Mouse (Mus musculus) urinary bladder, postnatal 4 days (tissue): Measurements from ENCODE around the gene Clip2.
"Not testable (repeated sequence)": the region's sequence is repeated elsewhere in the genome, so short reads cannot be mapped to it uniquely, and the experiment has no call there.

Experiments used
- DNase-seq, 2 experiments: peaks; one replicate each; pipeline ENCODE4 v3.0.0; 2021 to 2022; ENCODE audit warnings: low spot score in 2 of 2

Gene Clip2

GRCm38 (mm10) chr5:134460546-134460945 lies 91.7 kb downstream of the Clip2 start:
- DNase-seq, result peak in 1 of 2 experiments; percentile 17

- DNase-seq, result peak in 1 of 2 experiments; percentile 10
These were observed 93.1 kb downstream of the Clip2 start for GRCm38 (mm10) chr5:134459096-134459495.

- no peak for DNase-seq
These were observed 93.8 kb downstream of the Clip2 start for GRCm38 (mm10) chr5:134458416-134458815.

GRCm38 (mm10) chr5:134457371-134457770 lies 94.9 kb downstream of the Clip2 start:
- no peak for DNase-seq

- DNase-seq, result peak; percentile 83
These were observed 95.7 kb downstream of the Clip2 start, which contains the start of gene Gtf2ird1 for GRCm38 (mm10) chr5:134456503-134456962. TSS of gene Gtf2ird1 (minus strand) at chr5:134456716.

GRCm38 (mm10) chr5:134455914-134456423 lies 96.3 kb downstream of the Clip2 start:
- DNase-seq, result peak in 1 of 2 experiments; percentile 44

- no peak for DNase-seq
These were observed 96.9 kb downstream of the Clip2 start for GRCm38 (mm10) chr5:134455186-134455895.

GRCm38 (mm10) chr5:134454421-134454820 lies 97.8 kb downstream of the Clip2 start:
- DNase-seq, result no peak

GRCm38 (mm10) chr5:134453577-134453976 lies 98.7 kb downstream of the Clip2 start:
- no peak for DNase-seq

- DNase-seq, result not testable (repeated sequence)
These were observed 105.5 kb downstream of the Clip2 start for GRCm38 (mm10) chr5:134446755-134447154.

- no peak for DNase-seq
These were observed 106.3 kb downstream of the Clip2 start for GRCm38 (mm10) chr5:134445895-134446294.

GRCm38 (mm10) chr5:134445208-134445831 lies 106.9 kb downstream of the Clip2 start:
- no peak for DNase-seq

- DNase-seq, result peak in 1 of 2 experiments; percentile 20
These were observed 107.8 kb downstream of the Clip2 start for GRCm38 (mm10) chr5:134444473-134444872.

GRCm38 (mm10) chr5:134442066-134442465 lies 110.2 kb downstream of the Clip2 start:
- no peak for DNase-seq

- DNase-seq, result no peak
These were observed 111.1 kb downstream of the Clip2 start for GRCm38 (mm10) chr5:134441105-134441504.

GRCm38 (mm10) chr5:134440098-134440497 lies 112.1 kb downstream of the Clip2 start:
- DNase-seq, result peak; percentile 40 to 65

GRCm38 (mm10) chr5:134439481-134439880 lies 112.8 kb downstream of the Clip2 start:
- DNase-seq, result no peak
